Mouse (Mus musculus) embryonic facial prominence, embryonic 13.5 days (tissue): ENCODE results near the gene Tubb4b. TPM values are rescaled to one million over a fixed set of nuclear protein-coding genes. Genes with fewer than 3 reads are reported as not detected.

Experiments
- ATAC-seq: fragments of 200-750 bp; cut with Nextera tagmentation; 2 replicates; pipeline ENCODE4 v1.8.0; 2017; ENCODE audit warnings: low read depth; ENCODE audit not compliant: insufficient number of reproducible peaks, insufficient read depth, low FRiP score, low TSS enrichment
- H3K27ac ChIP-seq: fragments of 300-500 bp; sonication (generic); 2 replicates; pipeline ENCODE4 v1.5.1; 2015; ENCODE audit warnings: moderate library complexity, mild to moderate bottlenecking, inconsistent platforms
- H3K27me3 ChIP-seq: fragments of 300-500 bp; sonication (generic); 2 replicates; pipeline ENCODE4 v1.6.1; 2015; ENCODE audit warnings: mild to moderate bottlenecking, inconsistent platforms
- H3K36me3 ChIP-seq: fragments of 300-500 bp; sonication (generic); 2 replicates; pipeline ENCODE4 v1.6.1; 2015; ENCODE audit warnings: mild to moderate bottlenecking, inconsistent platforms
- H3K4me1 ChIP-seq: fragments of 300-500 bp; sonication (generic); 2 replicates; pipeline ENCODE4 v1.6.1; 2015; ENCODE audit warnings: inconsistent platforms
- H3K4me2 ChIP-seq: fragments of 300-500 bp; sonication (generic); 2 replicates; pipeline ENCODE4 v1.6.1; 2015; ENCODE audit warnings: moderate library complexity, mild to moderate bottlenecking, inconsistent platforms
- H3K4me3 ChIP-seq: fragments of 300-500 bp; sonication (generic); 2 replicates; pipeline ENCODE4 v1.5.1; 2015; ENCODE audit warnings: mild to moderate bottlenecking, inconsistent platforms
- H3K9ac ChIP-seq: fragments of 300-500 bp; sonication (generic); 2 replicates; pipeline ENCODE4 v1.6.1; 2015; ENCODE audit warnings: mild to moderate bottlenecking, inconsistent platforms
- H3K9me3 ChIP-seq: fragments of 300-500 bp; sonication (generic); 2 replicates; pipeline ENCODE4 v1.6.1; 2016; ENCODE audit warnings: inconsistent platforms
- WGBS: fragments of 180-500 bp; shearing (Covaris S2); methylation state at CpG from one replicate; pipeline ENCODE4 v1.1.7; 2015; ENCODE audit warnings: mixed read lengths; 5-methylcytosine and 5-hydroxymethylcytosine counted together
- polyA plus RNA-seq: library from polyadenylated mRNA; unstranded; fragments of >200 nt; fragmentation: Nextera tagmentation; extraction: Ambion mirVana; gene quantifications from 2 replicates; pipeline ENCODE4 v1.2.1, GENCODE M21; 2015

Tubb4b gene
- polyA plus RNA-seq, 1 experiment from 2014 or later = 438 TPM

DNA sequence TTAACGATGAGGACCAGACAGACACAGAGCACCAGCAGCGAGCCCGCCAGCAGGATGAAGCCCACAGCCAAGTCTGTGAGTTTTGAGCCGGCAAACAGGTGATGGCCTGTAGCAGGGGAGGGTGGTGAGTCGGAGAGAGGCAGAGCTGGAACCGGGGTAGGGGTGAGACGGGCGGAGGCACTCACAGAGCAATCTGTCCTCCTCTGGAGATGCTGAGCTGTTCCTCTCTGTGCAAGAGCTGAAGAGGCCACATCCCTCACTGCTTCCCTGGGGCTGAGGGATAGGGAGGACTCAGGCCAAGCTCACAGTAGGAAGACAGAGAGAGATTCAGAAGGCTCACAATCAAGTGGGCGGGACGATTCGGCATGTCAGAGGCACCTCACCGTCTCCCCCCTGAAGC lies 6.5 kb upstream of the Tubb4b start:
- Histone ChIP-seq H3K4me1 (peaks cover 11% of the 10 kb centered on the region; the same call in 1 of the 2 replicates), H3K27ac (no peak overlapping the region), H3K27me3 (peaks cover 31% of the 10 kb centered on the region), H3K4me3 (no peak overlapping the region), H3K36me3 (no peaks in the 10 kb centered on the region), H3K4me2 (no peak overlapping the region), H3K9ac (no peak overlapping the region), H3K9me3 (no peaks in the 10 kb centered on the region)
- 47% methylated on average over 12 of the region's 12 CpGs for WGBS
- ATAC-seq = no peak

DNA sequence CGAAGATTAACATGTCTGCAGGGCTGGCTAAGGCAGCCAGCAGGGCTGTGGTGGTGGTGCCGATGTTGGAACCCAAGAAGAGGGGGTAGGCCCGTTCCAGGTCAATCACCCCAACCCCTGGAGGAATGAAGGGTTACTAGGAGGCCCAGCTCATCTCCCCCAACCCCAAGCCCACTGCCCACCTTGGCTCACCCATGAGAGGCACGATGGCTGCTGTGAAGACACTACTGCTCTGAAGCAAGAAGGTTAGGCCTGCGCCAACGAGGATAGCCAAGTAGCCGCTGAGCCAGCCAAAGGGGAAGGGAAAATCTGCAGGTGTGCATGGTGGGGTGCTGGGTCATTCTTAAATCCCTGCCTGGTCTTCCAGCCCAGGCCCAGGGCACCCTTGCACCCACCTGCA lies 6.1 kb upstream of the Tubb4b start:
- no peak overlapping the region for H3K27ac ChIP-seq
- H3K9ac ChIP-seq = 0 out of 2 replicates have a peak overlapping the region, but pooled peaks have one; percentile 11
- H3K4me1 ChIP-seq = peaks cover 14% of the 10 kb centered on the region; the same call in 1 of the 2 replicates
- H3K4me2 ChIP-seq = no peak overlapping the region
- no peaks in the 10 kb centered on the region for H3K9me3 ChIP-seq
- WGBS = 80% methylated on average over 7 of the region's 7 CpGs
- no peaks in the 10 kb centered on the region for H3K36me3 ChIP-seq
- no peak for ATAC-seq
- H3K27me3 ChIP-seq = peaks cover 29% of the 10 kb centered on the region
- H3K4me3 ChIP-seq = no peak overlapping the region

DNA sequence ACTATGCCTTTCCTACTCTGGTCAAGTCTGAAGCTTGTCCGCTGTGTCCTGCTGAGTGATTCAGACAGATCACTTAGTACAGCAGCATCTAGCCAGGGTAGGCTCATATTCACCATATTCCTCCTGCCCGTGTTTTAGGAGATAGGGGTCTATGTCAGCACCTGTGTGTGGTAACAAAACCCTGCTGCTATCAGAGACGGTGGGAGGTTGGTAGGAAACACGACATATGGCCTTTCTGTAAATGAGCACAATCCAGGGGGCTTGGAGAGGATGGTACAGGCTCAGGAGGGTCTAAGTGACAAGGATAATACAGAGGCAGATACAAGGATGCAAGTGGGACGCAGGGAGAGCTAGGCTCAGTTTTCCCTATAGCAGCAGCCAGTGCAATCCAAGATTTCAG lies 5.1 kb upstream of the Tubb4b start:
- no peak for ATAC-seq
- Histone ChIP-seq H3K9ac (no peak overlapping the region), H3K27me3 (peaks cover 25% of the 10 kb centered on the region), H3K4me3 (no peak overlapping the region), H3K4me2 (no peak overlapping the region), H3K9me3 (no peaks in the 10 kb centered on the region), H3K36me3 (no peaks in the 10 kb centered on the region), H3K4me1 (peaks cover 17% of the 10 kb centered on the region; the same call in 1 of the 2 replicates), H3K27ac (no peak overlapping the region)
- WGBS = 78% methylated on average over 5 of the region's 5 CpGs

DNA sequence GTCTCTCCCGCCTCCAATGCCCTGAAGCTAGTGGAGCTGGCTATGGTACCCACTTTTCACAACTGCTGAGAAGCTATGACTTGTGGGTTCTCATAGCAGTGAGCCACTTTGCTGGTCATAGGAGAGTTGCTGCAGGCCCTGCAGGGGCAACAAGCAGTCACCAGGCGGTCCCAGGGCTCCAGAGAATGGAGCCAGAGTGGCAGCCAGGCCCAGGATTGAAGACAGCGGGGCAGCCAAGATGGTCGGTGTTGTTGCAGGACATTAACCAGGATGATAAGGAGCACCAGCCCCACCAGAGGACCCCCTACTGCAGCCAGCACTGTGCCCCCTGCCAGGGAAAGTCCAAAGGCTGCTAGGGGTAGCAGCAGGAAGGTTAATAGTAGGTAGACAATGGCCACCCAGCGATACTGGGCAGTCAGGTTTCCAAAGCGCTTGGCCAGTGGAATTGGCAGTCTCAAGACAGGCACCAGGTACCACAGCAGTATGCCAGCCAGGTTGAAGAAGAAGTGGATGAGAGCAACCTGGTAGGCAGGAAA lies 4.6 kb upstream of the Tubb4b start:
- peaks cover 22% of the 10 kb centered on the region for H3K27me3 ChIP-seq
- no peak overlapping the region for H3K9ac ChIP-seq
- H3K4me3 ChIP-seq = no peak overlapping the region
- H3K9me3 ChIP-seq = no peaks in the 10 kb centered on the region
- peak overlapping the region; percentile 53 for H3K4me2 ChIP-seq
- no peak for ATAC-seq
- WGBS = 69% methylated on average over 6 of the region's 6 CpGs
- H3K36me3 ChIP-seq = no peaks in the 10 kb centered on the region
- H3K4me1 ChIP-seq = peaks cover 17% of the 10 kb centered on the region; the same call in 1 of the 2 replicates
- H3K27ac ChIP-seq = no peak overlapping the region

DNA sequence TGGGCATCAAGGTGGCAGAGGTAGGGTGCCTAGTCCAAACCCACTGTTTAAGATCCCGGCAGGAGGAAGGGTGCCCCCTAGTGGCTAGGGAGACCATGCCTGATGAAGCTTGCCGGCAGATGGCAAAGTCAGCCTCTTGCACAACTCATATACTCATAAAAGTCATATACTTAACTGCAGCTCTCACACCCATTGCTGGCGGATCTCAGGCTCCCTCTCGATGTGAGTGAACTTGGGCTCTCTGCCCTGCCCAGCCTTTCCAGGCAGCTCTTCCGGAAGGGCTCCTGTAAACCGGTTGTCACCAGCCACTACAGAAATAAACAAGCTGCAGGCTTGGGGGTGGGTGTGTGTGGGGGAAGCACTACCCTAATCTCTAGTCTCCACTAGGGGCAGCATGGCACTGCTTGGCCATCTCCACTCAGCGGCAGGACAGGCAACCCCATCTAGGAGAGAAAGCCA lies 4.0 kb upstream of the Tubb4b start:
- Histone ChIP-seq H3K27ac (peak overlapping the region; percentile 51; the same call in 1 of the 2 replicates), H3K4me3 (peak overlapping the region; percentile 27)
- WGBS = under 1% methylated on average over 7 of the region's 7 CpGs

DNA sequence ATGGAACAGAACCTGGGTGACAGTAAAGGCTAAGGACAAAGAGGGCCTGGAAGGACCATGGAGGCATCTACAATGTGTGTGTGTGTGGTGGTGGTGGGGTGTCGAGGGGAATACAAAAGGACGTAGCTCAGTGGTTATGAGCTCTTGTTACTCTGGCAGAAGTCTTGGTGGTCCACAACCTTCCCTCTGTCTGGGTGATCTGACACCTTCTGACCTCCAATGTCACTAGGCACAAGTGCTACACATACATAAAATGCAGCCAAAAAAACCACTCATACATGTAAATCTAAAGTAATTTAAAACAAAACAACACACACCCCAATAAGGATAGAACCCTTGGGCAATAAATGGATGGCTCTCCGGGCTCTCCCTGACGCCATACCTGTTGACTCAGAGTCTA lies 2.9 kb upstream of the Tubb4b start:
- H3K4me1 ChIP-seq = peaks cover 25% of the 10 kb centered on the region
- no peak overlapping the region for H3K27ac ChIP-seq
- H3K4me3 ChIP-seq = no peak overlapping the region
- peaks cover 13% of the 10 kb centered on the region; the same call in 1 of the 2 replicates for H3K27me3 ChIP-seq
- no peaks in the 10 kb centered on the region for H3K36me3 ChIP-seq
- WGBS = 91% methylated on average over 4 of the region's 4 CpGs
- H3K4me2 ChIP-seq = no peak overlapping the region
- H3K9ac ChIP-seq = no peak overlapping the region
- no peak for ATAC-seq
- H3K9me3 ChIP-seq = no peaks in the 10 kb centered on the region

More for the DNA sequence above, 4.0 kb upstream of the Tubb4b start:
- Histone ChIP-seq H3K4me1 (peaks cover 21% of the 10 kb centered on the region), H3K9ac (peak overlapping the region; percentile 40; the same call in 1 of the 2 replicates), H3K9me3 (no peaks in the 10 kb centered on the region), H3K27me3 (peaks cover 22% of the 10 kb centered on the region), H3K4me2 (peak overlapping the region; percentile 53), H3K36me3 (no peaks in the 10 kb centered on the region)
- ATAC-seq = no peak

DNA sequence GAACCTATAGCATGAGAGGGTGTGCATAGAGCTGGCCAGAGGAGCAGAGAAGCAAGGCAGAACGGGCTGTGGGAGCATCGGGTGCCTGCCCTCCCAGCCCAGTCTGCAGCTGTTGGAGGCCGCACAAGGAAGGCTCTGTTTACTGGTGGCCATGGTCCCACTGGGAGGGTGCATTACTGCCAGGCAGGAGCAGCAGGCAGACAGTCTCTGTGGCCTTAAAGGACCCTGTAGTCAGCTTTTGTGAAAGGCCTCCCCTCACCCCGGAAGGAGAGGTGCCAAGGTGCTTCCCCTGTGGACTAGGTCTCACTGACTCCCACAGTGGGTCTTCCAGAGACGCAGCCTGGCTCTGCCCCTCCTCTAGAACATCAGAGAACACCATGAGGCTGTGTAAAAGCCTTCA lies 2.4 kb upstream of the Tubb4b start:
- H3K27ac ChIP-seq = no peak overlapping the region
- H3K4me3 ChIP-seq = no peak overlapping the region
- peaks cover 25% of the 10 kb centered on the region for H3K4me1 ChIP-seq
- H3K36me3 ChIP-seq = peaks cover 2% of the 10 kb centered on the region
- no peak overlapping the region for H3K4me2 ChIP-seq
- WGBS = 74% methylated on average over 5 of the region's 5 CpGs
- H3K9me3 ChIP-seq = no peaks in the 10 kb centered on the region
- peaks cover 13% of the 10 kb centered on the region; the same call in 1 of the 2 replicates for H3K27me3 ChIP-seq
- H3K9ac ChIP-seq = no peak overlapping the region
- ATAC-seq = no peak

DNA sequence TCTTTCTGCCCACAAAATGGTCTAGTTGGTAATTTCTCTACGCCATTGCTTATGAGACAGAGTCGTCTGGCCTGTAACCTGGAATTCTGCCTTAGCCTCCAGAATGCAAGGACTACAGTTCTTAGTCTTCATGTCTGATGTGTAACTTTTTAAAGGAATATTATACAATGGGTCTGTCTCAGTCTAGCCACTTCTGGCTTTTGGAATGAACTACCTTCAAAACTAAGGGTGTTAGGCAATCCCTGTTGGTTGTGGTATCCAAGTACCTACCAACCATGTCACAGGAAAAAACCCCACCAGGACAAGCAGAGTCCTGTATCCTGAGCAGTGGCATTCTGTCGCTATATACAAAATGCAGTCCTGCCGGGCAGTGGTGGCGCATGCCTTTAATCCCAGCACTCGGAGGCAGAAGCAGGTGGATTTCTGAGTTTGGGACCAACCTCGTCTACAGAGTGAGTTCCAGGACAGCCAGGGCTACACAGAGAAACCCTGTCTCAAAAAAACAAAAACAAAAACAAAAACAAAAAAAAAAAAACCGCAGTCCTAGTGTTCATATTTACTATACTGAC lies 1.4 kb upstream of the Tubb4b start:
- H3K4me3 ChIP-seq = peak overlapping the region; percentile 88
- peaks cover 25% of the 10 kb centered on the region for H3K4me1 ChIP-seq
- no peaks in the 10 kb centered on the region for H3K9me3 ChIP-seq
- peaks cover 5% of the 10 kb centered on the region; the same call in 1 of the 2 replicates for H3K27me3 ChIP-seq
- 69% methylated on average over 8 of the region's 8 CpGs for WGBS
- H3K4me2 ChIP-seq = peak overlapping the region; percentile 56
- H3K9ac ChIP-seq = no peak overlapping the region
- peak overlapping the region; percentile 99 for H3K27ac ChIP-seq
- H3K36me3 ChIP-seq = peaks cover 9% of the 10 kb centered on the region
- no peak for ATAC-seq

DNA sequence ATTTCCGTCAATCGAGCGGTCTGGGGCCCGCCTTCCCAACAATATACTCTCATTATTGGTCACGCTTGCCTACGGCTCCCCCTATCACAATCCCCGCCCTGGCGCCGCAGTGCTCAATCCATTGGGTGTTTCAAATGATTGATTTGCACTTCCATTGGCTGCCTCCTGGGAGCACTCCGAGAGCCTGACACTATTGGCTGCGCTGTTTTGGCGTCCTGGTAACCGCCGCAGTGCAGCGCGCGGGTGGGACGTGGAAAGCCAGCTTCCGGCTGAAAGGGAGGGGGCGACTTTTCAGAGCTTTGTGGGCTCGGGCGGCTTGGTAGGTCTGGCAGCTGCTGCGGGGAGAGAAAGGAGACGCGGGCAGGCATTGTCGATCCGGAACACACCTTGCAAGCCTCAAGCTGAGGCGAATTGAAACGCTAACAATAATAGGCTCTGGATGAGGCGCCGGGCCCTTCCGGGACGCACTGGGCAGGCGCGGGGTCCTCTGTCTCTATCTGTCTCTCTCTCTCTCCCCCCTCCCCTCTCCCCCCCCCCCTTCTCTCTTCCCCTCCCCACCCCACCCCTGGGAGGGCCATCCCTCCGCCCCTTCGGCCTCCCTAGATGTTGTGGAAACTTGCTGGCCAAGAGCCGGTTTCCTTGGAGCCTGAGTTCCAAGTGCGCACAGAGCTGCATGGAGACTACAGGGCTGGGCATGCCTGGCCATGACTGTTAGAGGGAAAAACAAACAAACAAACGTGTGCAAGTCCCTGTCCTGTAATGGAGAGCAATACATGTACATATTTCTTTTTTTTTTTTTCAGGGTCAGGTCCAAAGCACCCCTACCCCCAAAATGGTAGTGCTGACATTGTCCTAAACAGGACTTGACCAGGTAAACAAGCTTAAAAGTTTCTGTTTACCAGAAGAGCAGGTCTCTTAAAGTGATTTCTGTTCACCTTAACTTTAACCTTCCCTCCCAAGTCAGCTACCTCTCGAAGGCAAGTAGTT lies 557 bp upstream of the Tubb4b start:
- no peaks in the 10 kb centered on the region for H3K27me3 ChIP-seq
- H3K4me1 ChIP-seq = peaks cover 25% of the 10 kb centered on the region
- 2% methylated on average over 41 of the region's 41 CpGs for WGBS
- H3K27ac ChIP-seq = peak overlapping the region; percentile 99
- peak overlapping the region; percentile 88 for H3K4me3 ChIP-seq
- H3K9me3 ChIP-seq = no peaks in the 10 kb centered on the region
- H3K4me2 ChIP-seq = peak overlapping the region; percentile 56
- H3K36me3 ChIP-seq = peaks cover 9% of the 10 kb centered on the region
- ATAC-seq = peak; percentile 97
- peak overlapping the region; percentile 76 for H3K9ac ChIP-seq

DNA sequence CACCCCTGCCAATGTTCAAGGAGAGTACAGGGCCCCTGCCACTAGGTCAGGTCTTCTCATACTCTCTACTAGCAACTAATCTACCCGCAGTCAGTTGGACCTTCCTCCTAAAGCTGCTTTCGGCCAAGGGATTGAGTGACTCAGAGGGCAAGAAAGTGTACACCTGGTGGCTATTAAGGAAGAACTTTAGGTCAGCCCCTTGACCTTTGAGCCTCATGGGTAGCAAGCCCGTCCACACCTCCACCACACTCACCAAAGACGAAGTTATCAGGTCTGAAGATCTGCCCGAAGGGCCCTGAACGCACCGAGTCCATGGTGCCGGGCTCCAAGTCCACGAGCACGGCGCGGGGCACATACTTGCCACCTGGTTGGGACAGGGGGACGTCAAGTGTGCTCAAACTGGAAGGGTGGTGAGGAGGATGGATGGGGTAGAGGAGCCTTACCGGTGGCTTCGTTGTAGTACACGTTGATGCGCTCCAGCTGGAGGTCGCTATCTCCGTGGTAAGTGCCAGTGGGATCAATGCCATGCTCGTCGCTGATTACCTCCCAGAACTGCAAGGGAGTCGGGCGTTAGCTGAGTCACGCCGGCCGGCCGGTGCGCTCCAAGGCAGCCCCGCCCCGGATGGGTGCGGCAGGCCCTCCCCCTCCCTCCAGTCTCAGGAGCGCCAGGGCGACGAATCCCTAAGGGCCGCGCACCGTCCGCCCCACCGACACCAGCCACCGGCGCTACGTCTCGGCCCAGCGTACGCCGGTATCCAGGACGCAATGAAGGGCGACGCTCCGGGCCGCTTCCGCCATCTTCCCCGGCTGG lies 616 bp downstream of the Tubb4b start:
- H3K27me3 ChIP-seq = no peaks in the 10 kb centered on the region

DNA sequence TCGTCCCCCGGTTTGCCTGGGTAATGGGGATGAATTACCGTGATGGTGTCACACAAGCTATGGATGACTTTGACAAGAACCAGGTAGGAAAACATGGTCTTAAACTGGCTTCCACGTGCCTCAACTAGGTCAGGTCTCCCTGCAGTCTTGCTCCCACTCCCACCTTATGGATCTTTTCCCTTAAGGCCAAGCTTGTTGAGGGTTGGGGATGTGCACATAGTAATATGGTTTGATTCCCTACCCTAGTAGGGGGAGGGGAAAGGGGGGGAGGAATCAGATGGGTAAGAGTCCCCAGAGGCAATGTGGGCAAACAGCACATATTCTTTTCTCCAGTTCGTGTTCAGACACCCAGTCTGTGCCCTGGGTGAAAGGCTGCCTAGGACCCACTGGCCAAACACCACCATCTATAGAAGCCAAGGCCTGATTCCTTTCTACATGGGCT lies 3.1 kb downstream of the Tubb4b start:
- no peak for ATAC-seq
- H3K27me3 ChIP-seq = no peaks in the 10 kb centered on the region
- H3K9ac ChIP-seq = no peak overlapping the region
- H3K4me3 ChIP-seq = no peak overlapping the region
- H3K27ac ChIP-seq = no peak overlapping the region
- no peak overlapping the region for H3K4me2 ChIP-seq
- H3K36me3 ChIP-seq = peaks cover 9% of the 10 kb centered on the region
- H3K9me3 ChIP-seq = no peaks in the 10 kb centered on the region
- WGBS = 71% methylated on average over 5 of the region's 5 CpGs
- peaks cover 14% of the 10 kb centered on the region for H3K4me1 ChIP-seq

More for the DNA sequence above, 616 bp downstream of the Tubb4b start:
- H3K36me3 ChIP-seq = peaks cover 9% of the 10 kb centered on the region
- H3K9ac ChIP-seq = peak overlapping the region; percentile 87
- peaks cover 24% of the 10 kb centered on the region for H3K4me1 ChIP-seq
- WGBS = under 1% methylated on average over 46 of the region's 53 CpGs
- peak overlapping the region; percentile 97 for H3K4me2 ChIP-seq
- no peaks in the 10 kb centered on the region for H3K9me3 ChIP-seq
- H3K27ac ChIP-seq = peak overlapping the region; percentile 91
- H3K4me3 ChIP-seq = peak overlapping the region; percentile 88
- ATAC-seq = peak; percentile 5; the same call in 1 of the 2 replicates
